Mouse (Mus musculus) cortical plate, adult 2 months (tissue): Measurements from ENCODE around the gene Cbx3. TPM values are rescaled to one million over a fixed set of nuclear protein-coding genes. Genes with fewer than 3 reads are reported as not detected.
"Not testable (repeated sequence)": the region's sequence is repeated elsewhere in the genome, so short reads cannot be mapped to it uniquely, and the experiment has no call there.

ENCODE experiments used
- H3K27ac ChIP-seq: fragments of 200-500 bp; 2 replicates; pipeline ENCODE4 v1.5.1; 2012; ENCODE audit warnings: low read length, control low read depth, inconsistent platforms; ENCODE audit not compliant: insufficient read depth
- H3K4me1 ChIP-seq: fragments of 200-500 bp; 2 replicates; pipeline ENCODE4 v1.6.1; 2011; ENCODE audit warnings: low read length; ENCODE audit not compliant: control insufficient read depth, insufficient read depth
- H3K4me3 ChIP-seq: fragments of 200-500 bp; 2 replicates; pipeline ENCODE4 v1.5.1; 2011; ENCODE audit warnings: mild to moderate bottlenecking, low read length, control low read depth; ENCODE audit not compliant: insufficient read depth
- CTCF ChIP-seq: fragments of 200-500 bp; IDR thresholded peaks from 2 replicates; pipeline ENCODE4 v1.5.1; 2011; ENCODE audit warnings: mild to moderate bottlenecking, control low read depth, low read length; ENCODE audit not compliant: insufficient read depth; ENCODE audit errors: extremely low read depth
- POLR2A ChIP-seq: fragments of 200-500 bp; IDR thresholded peaks from 2 replicates; pipeline ENCODE4 v1.6.1; 2011; ENCODE audit warnings: mild to moderate bottlenecking, low read length, control low read depth; ENCODE audit not compliant: insufficient read depth; ENCODE audit errors: extremely low read depth
- polyA plus RNA-seq: library from polyadenylated mRNA; depleted of rRNA; stranded (reverse); fragments of >200 nt; gene quantifications from 2 replicates; pipeline ENCODE4 v1.2.3, GENCODE M21; 2012

Cbx3 gene
- polyA plus RNA-seq, 1 experiment, result 81.3 TPM

- TF ChIP-seq POLR2A (peak; percentile 80), CTCF (no peak)
- Histone ChIP-seq H3K4me3 (peak overlapping the region; percentile 66), H3K27ac (peak overlapping the region; percentile 98), H3K4me1 (peaks cover 4% of the 10 kb centered on the region)
Measured at GRCm38 (mm10) chr6:51468891-51469561, 1.1 kb upstream of the Cbx3 start.

- peaks cover 4% of the 10 kb centered on the region for H3K4me1 ChIP-seq
- peak within 1 kb of the TSS; percentile 98 for H3K27ac ChIP-seq
- no peak for TF ChIP-seq CTCF
- peak; percentile 98 for TF ChIP-seq POLR2A
- H3K4me3 ChIP-seq, result peak within 1 kb of the TSS; percentile 66
Measured at GRCm38 (mm10) chr6:51469715-51470310, 347 bp upstream of the Cbx3 start, which contains the start of gene Hnrnpa2b1. Hnrnpa2b1 (minus strand) TSS chr6:51469894.

GRCm38 (mm10) chr6:51471179-51471505 lies 982 bp downstream of the Cbx3 start:
- peak overlapping the region; percentile 97 for H3K27ac ChIP-seq
- TF ChIP-seq POLR2A (no peak), CTCF (no peak)
- H3K4me1 ChIP-seq, result peaks cover 4% of the 10 kb centered on the region
- peak overlapping the region; percentile 66 for H3K4me3 ChIP-seq

- Histone ChIP-seq H3K4me3 (peak overlapping the region; percentile 66; the same call in 1 of the 2 replicates), H3K27ac (no peak overlapping the region), H3K4me1 (peaks cover 3% of the 10 kb centered on the region)
- TF ChIP-seq POLR2A, result no peak
- TF ChIP-seq CTCF, result no peak
Measured at GRCm38 (mm10) chr6:51471782-51472181, 1.6 kb downstream of the Cbx3 start.

GRCm38 (mm10) chr6:51472213-51472612 lies 2.1 kb downstream of the Cbx3 start:
- no peak for TF ChIP-seq CTCF
- TF ChIP-seq POLR2A, result no peak
- Histone ChIP-seq H3K4me3 (peak overlapping the region; percentile 66; the same call in 1 of the 2 replicates), H3K27ac (no peak overlapping the region), H3K4me1 (peaks cover 2% of the 10 kb centered on the region; the same call in 1 of the 2 replicates)

- TF ChIP-seq POLR2A (no peak), CTCF (no peak)
- Histone ChIP-seq H3K4me3 (no peak overlapping the region), H3K4me1 (no peaks in the 10 kb centered on the region), H3K27ac (no peak overlapping the region)
Measured at GRCm38 (mm10) chr6:51479136-51479731, 9.1 kb downstream of the Cbx3 start.

- H3K4me3 ChIP-seq, result no peak overlapping the region
- TF ChIP-seq POLR2A (no peak), CTCF (no peak)
- H3K4me1 ChIP-seq, result no peaks in the 10 kb centered on the region
- H3K27ac ChIP-seq, result no peak overlapping the region
Measured at GRCm38 (mm10) chr6:51481548-51481947, 11.4 kb downstream of the Cbx3 start.

GRCm38 (mm10) chr6:51483861-51484260 lies 13.7 kb downstream of the Cbx3 start:
- no peak for TF ChIP-seq CTCF
- TF ChIP-seq POLR2A, result no peak
- Histone ChIP-seq H3K4me3 (no peak overlapping the region), H3K27ac (no peak overlapping the region), H3K4me1 (no peaks in the 10 kb centered on the region)

GRCm38 (mm10) chr6:51484556-51484955 lies 14.4 kb downstream of the Cbx3 start:
- H3K4me3 ChIP-seq, H3K4me1 ChIP-seq, H3K27ac ChIP-seq: not testable (repeated sequence)

- no peak for TF ChIP-seq POLR2A
- TF ChIP-seq CTCF, result no peak
- H3K4me1 ChIP-seq, result no peaks in the 10 kb centered on the region
- H3K27ac ChIP-seq, result no peak overlapping the region
- H3K4me3 ChIP-seq, result no peak overlapping the region
Measured at GRCm38 (mm10) chr6:51485646-51486045, 15.5 kb downstream of the Cbx3 start.
